22 mouse cellular contexts compared by ENCODE assay signal in genomic region chr13:24651018-24651417, GRCm38 (mm10).
DNase-seq lines count a peak whose midpoint lies in the region; ATAC-seq and TF ChIP-seq lines count a peak whose summit lies in the region.
"Had no signal": no experiment of that assay in that cellular context is flagged by ENCODE, and none has a peak within 500 bp of the region (broad histone marks: within the 10 kb centered on the region; RNA-seq: fewer than 3 reads in every experiment).

No protein-coding gene starts in this region.

- peak; percentile 77 for DNase-seq in embryonic facial prominence, embryonic 14.5 days (ENCODE audit: low spot score)
- no peak for DNase-seq in embryonic facial prominence, embryonic 10.5 days (ENCODE audit: low spot score)
- DNase-seq in hindbrain, embryonic 10.5 days (ENCODE audit: low spot score), result no peak
- peak; percentile 18 for DNase-seq in left cerebral cortex, postnatal 4 days
- DNase-seq in left cerebral cortex, adult 11 months (ENCODE audit: low spot score), result no peak
- DNase-seq in adrenal gland, postnatal 10 days, result no peak
- DNase-seq: adrenal gland, postnatal 25 days; cerebellum, adult 9-11 months; gastrocnemius, postnatal 10 days; heart, postnatal 36 days; kidney, adult 18-20 months; liver, postnatal 0 days; thymus, postnatal 14 days had no signal

- H3K9ac ChIP-seq in embryonic facial prominence, embryonic 14.5 days (ENCODE audit: low read depth, low read length), result no peak overlapping the region
- H3K9ac ChIP-seq in hindbrain, embryonic 13.5 days, result no peak overlapping the region
- H3K9ac ChIP-seq: forebrain, embryonic 15.5 days; heart, embryonic 12.5 days; liver, postnatal 0 days had no signal

- intact Hi-C loops in left cerebral cortex, postnatal 4 days (cut with DNase I), result no loop called here

- no peaks in the 10 kb centered on the region for H3K36me3 ChIP-seq in embryonic facial prominence, embryonic 14.5 days (ENCODE audit: control insufficient read depth, insufficient read depth, low read length)
- H3K36me3 ChIP-seq in embryonic facial prominence, embryonic 10.5 days (replicated peaks), result no peaks in the 10 kb centered on the region
- no peaks in the 10 kb centered on the region for H3K36me3 ChIP-seq in hindbrain, embryonic 10.5 days
- no peaks in the 10 kb centered on the region for H3K36me3 ChIP-seq in hindbrain, embryonic 13.5 days
- H3K36me3 ChIP-seq: forebrain, embryonic 15.5 days; heart, embryonic 12.5 days had no signal

- TF ChIP-seq POLR2A in olfactory bulb, adult 2 months (IDR thresholded peaks at IDR 0.05; ENCODE audit: insufficient read depth, low read depth, low read length), result no peak

- ATAC-seq in embryonic facial prominence, embryonic 14.5 days (ENCODE audit: low read depth), result no peak
- no peak for ATAC-seq in hindbrain, embryonic 13.5 days (ENCODE audit: low FRiP score)
- ATAC-seq: forebrain, embryonic 15.5 days; inflammation-experienced regulatory T-cells, adult 6 months; liver, postnatal 0 days; lung, postnatal 0 days had no signal

- no peak overlapping the region for H3K27ac ChIP-seq in embryonic facial prominence, embryonic 14.5 days (replicated peaks; ENCODE audit: low read depth, low read length)
- H3K27ac ChIP-seq in embryonic facial prominence, embryonic 10.5 days (replicated peaks), result no peak overlapping the region
- H3K27ac ChIP-seq in hindbrain, embryonic 10.5 days, result peak overlapping the region; percentile 16; the same call in 1 of the 2 replicates
- no peak overlapping the region for H3K27ac ChIP-seq in hindbrain, embryonic 13.5 days
- peak overlapping the region; percentile 5; the same call in 1 of the 2 replicates for H3K27ac ChIP-seq in olfactory bulb, adult 2 months (ENCODE audit: insufficient read depth, low read depth, low read length)
- H3K27ac ChIP-seq: forebrain, embryonic 15.5 days; macrophage had no signal

- 74% methylated on average over 3 of the region's 3 CpGs for WGBS in embryonic facial prominence, embryonic 14.5 days
- 74% methylated on average over 3 of the region's 3 CpGs for whole genome bisulfite sequencing in embryonic facial prominence, embryonic 10.5 days
- WGBS in hindbrain, embryonic 10.5 days, result 68% methylated on average over 3 of the region's 3 CpGs
- 66% methylated on average over 3 of the region's 3 CpGs for WGBS in hindbrain, embryonic 13.5 days
- 54% methylated on average over 3 of the region's 3 CpGs for WGBS in olfactory bulb, adult 2 months

- no peak overlapping the region for H3K4me3 ChIP-seq in embryonic facial prominence, embryonic 14.5 days (ENCODE audit: low read depth, low read length)
- no peak overlapping the region for H3K4me3 ChIP-seq in embryonic facial prominence, embryonic 10.5 days
- no peak overlapping the region for H3K4me3 ChIP-seq in hindbrain, embryonic 10.5 days
- H3K4me3 ChIP-seq in hindbrain, embryonic 13.5 days, result no peak overlapping the region
- H3K4me3 ChIP-seq in olfactory bulb, adult 2 months (ENCODE audit: insufficient read depth, low read depth, low read length), result no peak overlapping the region
- H3K4me3 ChIP-seq: erythroblast, embryonic 14.5 days; forebrain, embryonic 15.5 days; heart, embryonic 12.5 days had no signal

- TF ChIP-seq CTCF in olfactory bulb, adult 2 months (IDR thresholded peaks at IDR 0.05; ENCODE audit: insufficient read depth, low read depth, low read length), result no peak

- H3K4me2 ChIP-seq in embryonic facial prominence, embryonic 14.5 days (ENCODE audit: low read depth, low read length), result no peak overlapping the region
- H3K4me2 ChIP-seq in hindbrain, embryonic 13.5 days, result no peak overlapping the region
- H3K4me2 ChIP-seq: forebrain, embryonic 15.5 days; heart, embryonic 12.5 days; liver, embryonic 11.5 days had no signal

- no peaks in the 10 kb centered on the region for H3K9me3 ChIP-seq in embryonic facial prominence, embryonic 14.5 days (ENCODE audit: control insufficient read depth, low read length)
- H3K9me3 ChIP-seq in embryonic facial prominence, embryonic 10.5 days, result no peaks in the 10 kb centered on the region
- no peaks in the 10 kb centered on the region for H3K9me3 ChIP-seq in hindbrain, embryonic 10.5 days
- no peaks in the 10 kb centered on the region for H3K9me3 ChIP-seq in hindbrain, embryonic 13.5 days
- H3K9me3 ChIP-seq: forebrain, embryonic 15.5 days; heart, embryonic 12.5 days had no signal

- H3K4me1 ChIP-seq in embryonic facial prominence, embryonic 14.5 days (ENCODE audit: control insufficient read depth, insufficient read depth, low read length), result peaks cover 16% of the 10 kb centered on the region
- H3K4me1 ChIP-seq in embryonic facial prominence, embryonic 10.5 days, result peaks cover 5% of the 10 kb centered on the region; the same call in 1 of the 2 replicates
- H3K4me1 ChIP-seq in hindbrain, embryonic 10.5 days (replicated peaks), result 0 out of 2 replicates have a peak, but pooled peaks cover 5% of the 10 kb centered on the region
- peaks cover 34% of the 10 kb centered on the region for H3K4me1 ChIP-seq in hindbrain, embryonic 13.5 days (replicated peaks)
- peaks cover 4% of the 10 kb centered on the region; the same call in 1 of the 2 replicates for H3K4me1 ChIP-seq in olfactory bulb, adult 2 months (ENCODE audit: control insufficient read depth, insufficient read depth, low read length)

- H3K27me3 ChIP-seq in embryonic facial prominence, embryonic 14.5 days (replicated peaks; ENCODE audit: control insufficient read depth, insufficient read depth, low read length), result no peaks in the 10 kb centered on the region
- no peaks in the 10 kb centered on the region for H3K27me3 ChIP-seq in embryonic facial prominence, embryonic 10.5 days (replicated peaks; ENCODE audit: low read depth, poor library complexity, severe bottlenecking)
- no peaks in the 10 kb centered on the region for H3K27me3 ChIP-seq in hindbrain, embryonic 10.5 days (ENCODE audit: insufficient read depth, poor library complexity, severe bottlenecking)
- H3K27me3 ChIP-seq in hindbrain, embryonic 13.5 days, result no peaks in the 10 kb centered on the region
- H3K27me3 ChIP-seq: forebrain, embryonic 15.5 days; heart, embryonic 12.5 days had no signal

Comparison
In these comparisons a context has a peak if more than half of its experiments do, and no peak if none do; other contexts are left out.
1. DNase-seq: peak in embryonic facial prominence, embryonic 14.5 days (single experiment) and left cerebral cortex, postnatal 4 days (single experiment); none in embryonic facial prominence, embryonic 10.5 days (single experiment), hindbrain, embryonic 10.5 days (single experiment), left cerebral cortex, adult 11 months (single experiment) and adrenal gland, postnatal 10 days (single experiment).
2. H3K27ac ChIP-seq: peak in hindbrain, embryonic 10.5 days (single experiment) and olfactory bulb, adult 2 months (single experiment); none in embryonic facial prominence, embryonic 14.5 days (single experiment), embryonic facial prominence, embryonic 10.5 days (single experiment) and hindbrain, embryonic 13.5 days (single experiment).